Mouse (Mus musculus): Measurements from ENCODE around the gene Slc3a1.

DNA sequence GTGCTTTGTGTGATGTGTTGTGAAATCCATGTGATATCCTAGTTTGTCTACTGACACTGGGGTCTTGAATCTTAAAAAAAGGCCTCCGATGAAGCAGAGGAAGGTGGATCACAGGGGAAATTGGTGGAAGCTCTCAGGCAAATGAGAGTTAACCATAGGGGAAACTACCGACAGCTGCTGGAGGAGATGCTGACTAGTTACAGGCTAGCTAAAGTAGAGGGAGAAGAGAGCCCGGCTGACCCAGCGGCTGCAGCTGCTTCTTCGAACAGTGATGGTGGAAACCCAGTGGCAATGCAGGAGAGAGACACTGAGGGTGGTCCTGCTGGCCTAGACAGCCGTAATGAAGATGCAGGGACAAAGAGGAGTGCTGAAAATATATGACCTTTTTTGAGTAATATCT is 14.7 kb upstream of the Slc3a1 start:
- no peak for TF ChIP-seq POLR2A (IDR thresholded peaks at IDR 0.05; ENCODE audit: low read depth, low read length)
- no peak for TF ChIP-seq CTCF (conservative IDR thresholded peaks at IDR 0.05; ENCODE audit: insufficient read depth, insufficient read length, low read depth, low read length)

All from kidney, adult 2 months (tissue).